In genomic region chr4:150001221-150001860, GRCm38 (mm10) we compare ENCODE assay signal across 8 mouse cellular contexts. TPM values are rescaled to one million over a fixed set of nuclear protein-coding genes. Genes with fewer than 3 reads are reported as not detected.
DNase-seq lines count a peak whose midpoint lies in the region; ATAC-seq and TF ChIP-seq lines count a peak whose summit lies in the region.

No protein-coding gene starts in this region.

- H3K4me1 ChIP-seq in liver, postnatal 0 days (ENCODE audit: insufficient read depth) = peaks cover 44% of the 10 kb centered on the region
- H3K4me1 ChIP-seq in midbrain, embryonic 14.5 days (ENCODE audit: control insufficient read depth, insufficient read depth, low read length) = no peaks in the 10 kb centered on the region

- no peaks in the 10 kb centered on the region for H3K9me3 ChIP-seq in liver, postnatal 0 days (ENCODE audit: low read length)
- no peaks in the 10 kb centered on the region for H3K9me3 ChIP-seq in midbrain, embryonic 14.5 days (ENCODE audit: control insufficient read depth, low read length)

- H3K9ac ChIP-seq in liver, postnatal 0 days (replicated peaks) = peak overlapping the region; percentile 73
- H3K9ac ChIP-seq in midbrain, embryonic 14.5 days (replicated peaks; ENCODE audit: low read length) = no peak overlapping the region

- H3K79me3 ChIP-seq in C2C12 (ENCODE audit: low read depth) = peaks cover 16% of the 10 kb centered on the region

- peak; percentile 79 for ATAC-seq in CD4-positive, CD25-positive, alpha-beta regulatory T cell, adult 4 months
- ATAC-seq in liver, postnatal 0 days = no peak
- ATAC-seq in midbrain, embryonic 14.5 days (ENCODE audit: low FRiP score, low TSS enrichment) = no peak

- peak overlapping the region; percentile 97 for H3K27ac ChIP-seq in liver, postnatal 0 days (ENCODE audit: low read depth)
- H3K27ac ChIP-seq in midbrain, embryonic 14.5 days (replicated peaks; ENCODE audit: low read depth, low read length) = no peak overlapping the region

- DNase-seq in induced T-regulatory cell, adult 2 months (ENCODE audit: low read depth) = peak; percentile 61
- DNase-seq in liver, postnatal 0 days = peak; percentile 45
- no peak for DNase-seq in frontal cortex, postnatal 36 days (ENCODE audit: low spot score in 2 of 2)
- no peak for DNase-seq in right cerebral cortex, postnatal 36 days (ENCODE audit: low spot score in 2 of 2)
- no peak for DNase-seq in layer of hippocampus, postnatal 36 days
- DNase-seq in midbrain, embryonic 14.5 days = no peak

- no peak for TF ChIP-seq CTCF in C2C12 (IDR thresholded peaks at IDR 0.05; ENCODE audit: control insufficient read depth, insufficient read depth, insufficient read length)
- no peak for TF ChIP-seq CTCF in liver, postnatal 0 days (IDR thresholded peaks at IDR 0.05; ENCODE audit: low read depth)

- H3K27me3 ChIP-seq in C2C12 (ENCODE audit: control insufficient read depth, insufficient read depth, insufficient read length) = no peaks in the 10 kb centered on the region
- no peaks in the 10 kb centered on the region for H3K27me3 ChIP-seq in liver, postnatal 0 days (ENCODE audit: insufficient read depth, low read length)
- no peaks in the 10 kb centered on the region for H3K27me3 ChIP-seq in midbrain, embryonic 14.5 days (ENCODE audit: control insufficient read depth, insufficient read depth, low read length)

- no peak for TF ChIP-seq EP300 in liver, postnatal 0 days (IDR thresholded peaks at IDR 0.05; ENCODE audit: low read depth)

- no peak overlapping the region for H3K4me3 ChIP-seq in C2C12 (ENCODE audit: insufficient read depth, poor library complexity, severe bottlenecking)
- peak overlapping the region; percentile 44 for H3K4me3 ChIP-seq in liver, postnatal 0 days (ENCODE audit: low read depth, low read length)
- H3K4me3 ChIP-seq in midbrain, embryonic 14.5 days (replicated peaks; ENCODE audit: low read depth, low read length) = no peak overlapping the region

- 20% methylated on average over 10 of the region's 10 CpGs for WGBS in liver, postnatal 0 days (ENCODE audit: insufficient replicate concordance)
- WGBS in midbrain, embryonic 14.5 days = 79% methylated on average over 10 of the region's 10 CpGs

- no peaks in the 10 kb centered on the region for H3K36me3 ChIP-seq in C2C12 (ENCODE audit: control insufficient read depth, insufficient read depth)
- peaks cover 11% of the 10 kb centered on the region for H3K36me3 ChIP-seq in liver, postnatal 0 days (replicated peaks; ENCODE audit: insufficient read depth, low read length)
- H3K36me3 ChIP-seq in midbrain, embryonic 14.5 days (ENCODE audit: control insufficient read depth, insufficient read depth, low read length) = no peaks in the 10 kb centered on the region

- peak overlapping the region; percentile 73 for H3K4me2 ChIP-seq in liver, postnatal 0 days (ENCODE audit: low read depth, low read length)
- no peak overlapping the region for H3K4me2 ChIP-seq in midbrain, embryonic 14.5 days (ENCODE audit: low read length)

- no peak overlapping the region for H3ac ChIP-seq in C2C12 (ENCODE audit: control insufficient read depth, insufficient read length, low read depth)

- H3K79me2 ChIP-seq in C2C12 (ENCODE audit: control insufficient read depth, insufficient read depth) = peaks cover 49% of the 10 kb centered on the region

TF ChIP-seq in C2C12, 6 proteins besides CTCF, POLR2A, EP300 and RAD21:
- TF ChIP-seq CEBPB (IDR thresholded peaks at IDR 0.05; ENCODE audit: low read depth) (peak; percentile 5), MYOD1 (IDR thresholded peaks at IDR 0.05; ENCODE audit: control insufficient read depth, insufficient read length, low read depth) (no peak), MAX (IDR thresholded peaks at IDR 0.05) (no peak)

RNA-seq across cellular contexts. Expression of gene H6pd, which starts 7.5 kb away (rescaled TPM):
- polyA plus RNA-seq in C2C12 (2012; fragmentation: generic; extraction: Trizol) = 14.9 TPM
- 1 to 10 TPM; 4.1 to 4.4 TPM for polyA plus RNA-seq in CD4-positive, CD25-positive, alpha-beta regulatory T cell, adult 4 months (2017; shearing (Covaris generic))
- 33.0 and 36.5 TPM in 2 replicates for polyA plus RNA-seq in liver, postnatal 0 days (2015; fragmentation: Nextera tagmentation; extraction: Ambion mirVana)
- 1 to 10 TPM; 7.2 to 10.0 TPM for total RNA-seq in layer of hippocampus, postnatal 36 days (2021)
- 1.5 and 1.7 TPM in 2 replicates for polyA plus RNA-seq in midbrain, embryonic 14.5 days (2014; fragmentation: Nextera tagmentation; extraction: Ambion mirVana)

RNA-seq across cellular contexts. Expression of gene Spsb1, which starts 46.5 kb away (rescaled TPM):
- polyA plus RNA-seq in C2C12 (2012; fragmentation: generic; extraction: Trizol) = 3.0 TPM
- 1 to 10 TPM; 4.5 to 7.9 TPM for polyA plus RNA-seq in CD4-positive, CD25-positive, alpha-beta regulatory T cell, adult 4 months (2017; shearing (Covaris generic))
- 1.3 and 1.7 TPM in 2 replicates for polyA plus RNA-seq in liver, postnatal 0 days (2015; fragmentation: Nextera tagmentation; extraction: Ambion mirVana)
- 10 to 100 TPM; 24.1 to 34.9 TPM for total RNA-seq in layer of hippocampus, postnatal 36 days (2021)
- 3.3 and 4.2 TPM in 2 replicates for polyA plus RNA-seq in midbrain, embryonic 14.5 days (2014; fragmentation: Nextera tagmentation; extraction: Ambion mirVana)

Comparison
In these comparisons a context has a peak if more than half of its experiments do, and no peak if none do; other contexts are left out.
1. DNase-seq: peak in induced T-regulatory cell, adult 2 months (single experiment) and liver, postnatal 0 days (single experiment); none in frontal cortex, postnatal 36 days (0 of 2), right cerebral cortex, postnatal 36 days (0 of 2), layer of hippocampus, postnatal 36 days (0 of 2) and midbrain, embryonic 14.5 days (single experiment).